Mouse (Mus musculus): Measurements from ENCODE around the gene Gm49325. TPM values are rescaled to one million over a fixed set of nuclear protein-coding genes. Genes with fewer than 3 reads are reported as not detected.

The Gm49325 gene
- polyA plus RNA-seq, 1 experiment from 2014 or later: 1.6 TPM

- Histone ChIP-seq H3K4me3 (no peak overlapping the region), H3K27me3 (ENCODE audit: low read depth, poor library complexity, severe bottlenecking) (no peaks in the 10 kb centered on the region), H3K36me3 (peaks cover 80% of the 10 kb centered on the region), H3K27ac (no peak overlapping the region), H3K4me1 (no peaks in the 10 kb centered on the region), H3K9me3 (replicated peaks) (no peaks in the 10 kb centered on the region)
- no peak for DNase-seq (ENCODE audit: low spot score)
- WGBS: 92% methylated on average over 2 of the region's 2 CpGs
These were observed 9.9 kb upstream of the Gm49325 start for GRCm38 (mm10) chr10:77596060-77596459.

- Histone ChIP-seq H3K27me3 (ENCODE audit: low read depth, poor library complexity, severe bottlenecking) (no peaks in the 10 kb centered on the region), H3K4me1 (peaks cover 21% of the 10 kb centered on the region), H3K36me3 (peaks cover 23% of the 10 kb centered on the region), H3K9me3 (replicated peaks) (no peaks in the 10 kb centered on the region), H3K27ac (no peak overlapping the region), H3K4me3 (no peak overlapping the region)
- no peak for DNase-seq (ENCODE audit: low spot score)
- WGBS: 62% methylated on average over 4 of the region's 4 CpGs
These were observed 3.0 kb upstream of the Gm49325 start for GRCm38 (mm10) chr10:77603021-77603420.

- Histone ChIP-seq H3K27me3 (ENCODE audit: low read depth, poor library complexity, severe bottlenecking) (no peaks in the 10 kb centered on the region), H3K4me3 (no peak overlapping the region), H3K27ac (no peak overlapping the region), H3K9me3 (replicated peaks) (no peaks in the 10 kb centered on the region), H3K36me3 (peaks cover 21% of the 10 kb centered on the region), H3K4me1 (peaks cover 21% of the 10 kb centered on the region)
- 88% methylated on average over 6 of the region's 6 CpGs for WGBS
- no peak for DNase-seq (ENCODE audit: low spot score)
These were observed 1.9 kb upstream of the Gm49325 start for GRCm38 (mm10) chr10:77604111-77604510.

GRCm38 (mm10) chr10:77604958-77605357 lies 1.0 kb upstream of the Gm49325 start:
- Histone ChIP-seq H3K36me3 (peaks cover 23% of the 10 kb centered on the region), H3K9me3 (replicated peaks) (no peaks in the 10 kb centered on the region), H3K27me3 (ENCODE audit: low read depth, poor library complexity, severe bottlenecking) (no peaks in the 10 kb centered on the region), H3K4me1 (peaks cover 21% of the 10 kb centered on the region), H3K27ac (no peak overlapping the region), H3K4me3 (no peak overlapping the region)
- 92% methylated on average over 5 of the region's 5 CpGs for WGBS
- no peak for DNase-seq (ENCODE audit: low spot score)

- WGBS: 67% methylated on average over 1 of the region's 1 CpGs
These were observed 629 bp upstream of the Gm49325 start for GRCm38 (mm10) chr10:77605368-77605767.

GRCm38 (mm10) chr10:77606855-77607254 lies 858 bp downstream of the Gm49325 start:
- Histone ChIP-seq H3K36me3 (peaks cover 40% of the 10 kb centered on the region), H3K4me3 (peak overlapping the region; percentile 87), H3K27ac (peak overlapping the region; percentile 99), H3K27me3 (ENCODE audit: low read depth, poor library complexity, severe bottlenecking) (no peaks in the 10 kb centered on the region), H3K9me3 (replicated peaks) (no peaks in the 10 kb centered on the region), H3K4me1 (peaks cover 24% of the 10 kb centered on the region)
- 45% methylated on average over 7 of the region's 7 CpGs for WGBS
- no peak for DNase-seq (ENCODE audit: low spot score)

More at GRCm38 (mm10) chr10:77605368-77605767, 629 bp upstream of the Gm49325 start:
- Histone ChIP-seq H3K9me3 (replicated peaks) (no peaks in the 10 kb centered on the region), H3K4me3 (peak overlapping the region; percentile 87), H3K27me3 (ENCODE audit: low read depth, poor library complexity, severe bottlenecking) (no peaks in the 10 kb centered on the region), H3K27ac (peak overlapping the region; percentile 99), H3K4me1 (peaks cover 21% of the 10 kb centered on the region), H3K36me3 (peaks cover 25% of the 10 kb centered on the region)
- no peak for DNase-seq (ENCODE audit: low spot score)

- Histone ChIP-seq H3K4me1 (peaks cover 24% of the 10 kb centered on the region), H3K4me3 (peak overlapping the region; percentile 87), H3K9me3 (replicated peaks) (no peaks in the 10 kb centered on the region), H3K36me3 (peaks cover 46% of the 10 kb centered on the region), H3K27me3 (ENCODE audit: low read depth, poor library complexity, severe bottlenecking) (no peaks in the 10 kb centered on the region), H3K27ac (no peak overlapping the region)
- no peak for DNase-seq (ENCODE audit: low spot score)
- WGBS: 84% methylated on average over 5 of the region's 5 CpGs
These were observed 1.4 kb downstream of the Gm49325 start for GRCm38 (mm10) chr10:77607441-77607840.

GRCm38 (mm10) chr10:77608589-77608988 lies 2.6 kb downstream of the Gm49325 start:
- Histone ChIP-seq H3K27me3 (ENCODE audit: low read depth, poor library complexity, severe bottlenecking) (no peaks in the 10 kb centered on the region), H3K4me1 (peaks cover 24% of the 10 kb centered on the region), H3K4me3 (no peak overlapping the region), H3K36me3 (peaks cover 57% of the 10 kb centered on the region), H3K9me3 (replicated peaks) (no peaks in the 10 kb centered on the region), H3K27ac (no peak overlapping the region)
- DNase-seq (ENCODE audit: low spot score): no peak
- 93% methylated on average over 8 of the region's 8 CpGs for WGBS

- Histone ChIP-seq H3K4me1 (peaks cover 24% of the 10 kb centered on the region), H3K4me3 (no peak overlapping the region), H3K27me3 (ENCODE audit: low read depth, poor library complexity, severe bottlenecking) (no peaks in the 10 kb centered on the region), H3K9me3 (replicated peaks) (no peaks in the 10 kb centered on the region), H3K27ac (no peak overlapping the region), H3K36me3 (peaks cover 75% of the 10 kb centered on the region)
- 93% methylated on average over 8 of the region's 8 CpGs for WGBS
- DNase-seq (ENCODE audit: low spot score): no peak
These were observed 4.4 kb downstream of the Gm49325 start for GRCm38 (mm10) chr10:77610221-77610961.

- DNase-seq (ENCODE audit: low spot score): no peak
- WGBS: 88% methylated on average over 3 of the region's 3 CpGs
- no peak overlapping the region for H3K4me3 ChIP-seq
- no peak overlapping the region for H3K27ac ChIP-seq
- 0 out of 2 replicates have a peak, but pooled peaks cover 4% of the 10 kb centered on the region for H3K4me1 ChIP-seq
- H3K27me3 ChIP-seq (ENCODE audit: low read depth, poor library complexity, severe bottlenecking): no peaks in the 10 kb centered on the region
- H3K36me3 ChIP-seq: peaks cover 94% of the 10 kb centered on the region
- no peaks in the 10 kb centered on the region for H3K9me3 ChIP-seq (replicated peaks)
These were observed 7.4 kb downstream of the Gm49325 start for GRCm38 (mm10) chr10:77613409-77613808.

GRCm38 (mm10) chr10:77615647-77616046 lies 9.7 kb downstream of the Gm49325 start:
- no peaks in the 10 kb centered on the region for H3K9me3 ChIP-seq (replicated peaks)
- H3K27ac ChIP-seq: no peak overlapping the region
- no peak overlapping the region for H3K4me3 ChIP-seq
- no peak for DNase-seq (ENCODE audit: low spot score)
- H3K4me1 ChIP-seq: 0 out of 2 replicates have a peak, but pooled peaks cover 4% of the 10 kb centered on the region
- peaks cover 86% of the 10 kb centered on the region for H3K36me3 ChIP-seq
- WGBS: 96% methylated on average over 8 of the region's 8 CpGs
- no peaks in the 10 kb centered on the region for H3K27me3 ChIP-seq (ENCODE audit: low read depth, poor library complexity, severe bottlenecking)

GRCm38 (mm10) chr10:77616166-77616565 lies 10.2 kb downstream of the Gm49325 start:
- peaks cover 82% of the 10 kb centered on the region for H3K36me3 ChIP-seq
- WGBS: 96% methylated on average over 9 of the region's 9 CpGs
- no peaks in the 10 kb centered on the region for H3K4me1 ChIP-seq
- H3K4me3 ChIP-seq: no peak overlapping the region
- no peaks in the 10 kb centered on the region for H3K27me3 ChIP-seq (ENCODE audit: low read depth, poor library complexity, severe bottlenecking)
- H3K9me3 ChIP-seq (replicated peaks): no peaks in the 10 kb centered on the region
- DNase-seq (ENCODE audit: low spot score): no peak
- no peak overlapping the region for H3K27ac ChIP-seq

GRCm38 (mm10) chr10:77616926-77617325 lies 10.9 kb downstream of the Gm49325 start:
- Histone ChIP-seq H3K36me3 (peaks cover 75% of the 10 kb centered on the region), H3K4me1 (peaks cover 3% of the 10 kb centered on the region; the same call in 1 of the 2 replicates), H3K27ac (no peak overlapping the region), H3K9me3 (replicated peaks) (no peaks in the 10 kb centered on the region), H3K27me3 (ENCODE audit: low read depth, poor library complexity, severe bottlenecking) (no peaks in the 10 kb centered on the region), H3K4me3 (no peak overlapping the region)
- DNase-seq (ENCODE audit: low spot score): no peak
- 96% methylated on average over 7 of the region's 7 CpGs for WGBS

All from limb, embryonic 10.5 days (tissue).